Mouse (Mus musculus) kidney, adult 2 months (tissue): Measurements from ENCODE around the gene Edf1.

ENCODE experiments used
- CTCF ChIP-seq: fragments of 200-500 bp; conservative IDR thresholded peaks from 2 replicates; pipeline ENCODE4 v1.5.1; 2011; ENCODE audit warnings: low read depth, mild to moderate bottlenecking, control low read depth, low read length, moderate library complexity, mixed read lengths; ENCODE audit not compliant: insufficient read depth, insufficient read length
- POLR2A ChIP-seq: fragments of 200-500 bp; IDR thresholded peaks from one replicate; pipeline ENCODE4 v1.6.1; 2011; ENCODE audit warnings: low read depth, low read length, control low read depth

DNA sequence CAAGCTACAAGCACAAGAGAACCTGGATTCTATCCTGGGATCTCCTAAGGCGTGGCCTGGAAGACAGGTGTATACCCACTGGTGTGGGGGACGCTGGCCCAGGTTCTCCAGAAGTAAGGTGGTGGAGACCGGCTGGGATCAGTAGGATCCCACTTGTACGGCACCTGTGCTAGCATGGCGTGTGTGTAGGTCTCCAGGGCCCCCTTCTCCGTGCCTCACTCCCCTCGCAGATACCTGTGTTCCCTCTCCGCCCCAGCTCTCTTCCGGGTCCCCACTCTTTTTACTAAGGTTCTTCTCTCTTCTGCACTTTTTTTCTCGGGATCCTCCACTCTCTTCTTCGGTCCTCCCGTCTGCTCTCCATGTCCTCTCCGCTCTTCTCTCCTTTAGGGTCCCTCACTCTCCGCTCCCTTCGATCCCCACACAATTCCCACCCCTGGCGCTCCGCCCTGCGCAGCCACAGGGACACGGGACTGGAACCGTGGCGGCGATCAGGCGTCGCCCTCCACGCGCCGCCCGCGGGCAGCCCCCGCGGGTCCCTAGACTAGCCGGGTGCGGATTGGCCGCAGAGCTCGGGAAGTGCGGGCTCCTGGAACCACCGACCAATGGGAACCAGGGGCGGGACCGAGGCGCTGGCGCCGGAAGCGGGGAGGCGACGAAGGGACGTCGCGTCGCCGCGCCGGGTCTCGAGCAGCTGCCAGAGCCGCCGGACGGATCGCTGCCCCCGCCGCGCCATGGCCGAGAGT, at the start of gene Edf1:
- no peak for TF ChIP-seq POLR2A
- TF ChIP-seq CTCF = no peak
